Mouse (Mus musculus): ENCODE data around the gene Speer4d. TPM values are rescaled to one million over a fixed set of nuclear protein-coding genes. Genes with fewer than 3 reads are reported as not detected.
"Not testable (repeated sequence)": the region's sequence is repeated elsewhere in the genome, so short reads cannot be mapped to it uniquely, and the experiment has no call there.

Speer4d gene
- total RNA-seq, 2 experiments from 2014 or later: not detected

DNA sequence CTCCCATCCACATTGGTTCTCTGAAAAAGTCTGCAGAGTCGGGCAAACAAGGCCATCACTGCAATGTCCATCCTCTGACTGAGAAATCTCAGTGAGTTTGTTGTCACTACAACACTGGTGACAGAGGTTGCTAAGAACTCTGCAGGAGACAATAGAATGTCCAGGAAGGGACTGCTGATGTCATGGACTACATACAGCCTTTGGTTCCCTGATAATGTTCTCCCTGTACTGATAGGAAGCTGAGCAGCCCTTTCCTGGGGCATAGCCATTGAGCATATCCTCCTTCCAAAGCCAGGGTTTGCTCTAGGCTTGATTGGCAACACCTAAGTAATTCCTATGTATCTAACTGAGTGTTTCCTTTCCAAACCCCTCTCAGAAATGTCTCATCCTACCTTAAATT, 38.1 kb downstream of the Speer4d start, which contains the start of gene 4930572O03Rik:
Gene 4930572O03Rik, minus strand, starts transcription at position 101 of the 400 bp plus-strand sequence.
- ATAC-seq (replicated peaks; ENCODE audit: low FRiP score, poor library complexity, severe bottlenecking): not testable (repeated sequence)

DNA sequence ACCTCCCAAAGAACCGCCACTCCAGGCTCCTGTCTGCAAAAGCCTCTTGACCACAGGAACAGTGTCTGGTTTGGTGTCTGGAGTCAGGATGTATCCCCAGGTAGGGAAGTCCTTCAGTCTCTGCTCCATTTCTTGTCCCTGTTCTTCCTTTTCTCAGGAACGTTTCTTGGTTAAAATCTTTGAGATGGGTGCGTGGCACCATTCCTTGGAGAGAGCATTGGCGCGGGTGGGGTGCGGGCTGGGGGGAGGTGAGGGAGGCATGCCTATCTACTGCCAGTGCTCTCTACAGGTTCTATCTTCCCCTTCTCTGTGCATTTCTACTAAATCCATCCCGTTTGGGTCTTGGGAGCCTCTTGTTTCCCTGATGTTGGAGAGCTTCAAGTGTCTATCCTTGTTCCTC, 45.0 kb downstream of the Speer4d start:
- not testable (repeated sequence) for ATAC-seq (replicated peaks; ENCODE audit: low FRiP score, poor library complexity, severe bottlenecking)

DNA sequence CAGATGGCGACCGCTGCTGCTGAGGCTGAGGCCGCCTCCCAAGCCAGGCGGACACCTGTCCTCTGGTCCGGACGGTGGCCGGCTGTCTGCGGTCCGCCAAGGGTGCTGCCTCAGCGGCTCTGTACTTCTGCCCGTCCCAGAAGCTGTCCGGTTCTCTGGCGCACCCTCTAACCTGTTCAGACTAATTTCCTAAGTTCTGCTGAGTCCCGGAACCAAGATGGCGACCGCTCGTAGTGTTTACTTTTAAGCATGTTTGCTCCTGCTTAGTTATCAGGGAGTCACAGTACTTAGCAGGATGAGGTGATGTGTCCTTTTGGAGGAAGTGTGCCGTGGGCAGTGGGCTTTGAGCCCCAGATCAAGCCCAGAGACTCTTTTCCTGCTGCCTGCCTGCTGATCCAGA, 51.9 kb downstream of the Speer4d start:
- not testable (repeated sequence) for ATAC-seq (replicated peaks; ENCODE audit: low FRiP score, poor library complexity, severe bottlenecking)

Other genes with a start within 250 kb of the Speer4d start
- gene Gm21149, start 142.5 kb upstream of the Speer4d start, total RNA-seq (2015; ENCODE audit: low replicate concordance): not detected in 2 replicates
- not detected in 2 replicates for gene Gm21149, start 142.5 kb upstream of the Speer4d start, total RNA-seq (2017; ENCODE audit: low replicate concordance)
- not detected in 2 replicates for gene Gm21190, start 89.8 kb upstream of the Speer4d start, total RNA-seq (2015; ENCODE audit: low replicate concordance)
- gene Gm21190, start 89.8 kb upstream of the Speer4d start, total RNA-seq (2017; ENCODE audit: low replicate concordance): not detected in 2 replicates
- not detected in 2 replicates for gene Gm21083, start 41.7 kb upstream of the Speer4d start, total RNA-seq (2015; ENCODE audit: low replicate concordance)
- not detected in 2 replicates for gene Gm21083, start 41.7 kb upstream of the Speer4d start, total RNA-seq (2017; ENCODE audit: low replicate concordance)
- gene 4930572O03Rik, start 38.0 kb downstream of the Speer4d start, total RNA-seq (2015; ENCODE audit: low replicate concordance): not detected in 2 replicates
- not detected in 2 replicates for gene 4930572O03Rik, start 38.0 kb downstream of the Speer4d start, total RNA-seq (2017; ENCODE audit: low replicate concordance)
- gene Speer4c, start 95.2 kb downstream of the Speer4d start, total RNA-seq (2015; ENCODE audit: low replicate concordance): not detected in 2 replicates
- not detected in 2 replicates for gene Speer4c, start 95.2 kb downstream of the Speer4d start, total RNA-seq (2017; ENCODE audit: low replicate concordance)

Data from erythroid progenitor cell, adult 5-6 weeks (primary cell).